Mouse (Mus musculus) intestine, embryonic 15.5 days (tissue): Measurements from ENCODE around the gene Shisa7. TPM values are rescaled to one million over a fixed set of nuclear protein-coding genes. Genes with fewer than 3 reads are reported as not detected.
A peak's percentile ranks its signal among the peaks of the same experiment; 100 is the strongest.
"Not testable (repeated sequence)": the region's sequence is repeated elsewhere in the genome, so short reads cannot be mapped to it uniquely, and the experiment has no call there.

Source experiments
- ATAC-seq: fragments of 200-750 bp; cut with Nextera tagmentation; 2 replicates; pipeline ENCODE4 v1.8.0; 2017; ENCODE audit warnings: moderate TSS enrichment, moderate library complexity
- H3K27ac ChIP-seq: fragments of 300-500 bp; sonication (generic); 2 replicates; pipeline ENCODE4 v1.5.1; 2015; ENCODE audit warnings: mild to moderate bottlenecking, inconsistent platforms
- H3K27me3 ChIP-seq: fragments of 300-500 bp; sonication (generic); replicated peaks from 2 replicates; pipeline ENCODE4 v1.6.1; 2015; ENCODE audit warnings: inconsistent platforms
- H3K36me3 ChIP-seq: fragments of 300-500 bp; sonication (generic); 2 replicates; pipeline ENCODE4 v1.6.1; 2015; ENCODE audit warnings: inconsistent platforms
- H3K4me1 ChIP-seq: fragments of 300-500 bp; sonication (generic); replicated peaks from 2 replicates; pipeline ENCODE4 v1.6.1; 2015; ENCODE audit warnings: inconsistent platforms
- H3K4me2 ChIP-seq: fragments of 300-500 bp; sonication (generic); replicated peaks from 2 replicates; pipeline ENCODE4 v1.6.1; 2015; ENCODE audit warnings: mild to moderate bottlenecking, inconsistent platforms
- H3K4me3 ChIP-seq: fragments of 300-500 bp; sonication (generic); replicated peaks from 2 replicates; pipeline ENCODE4 v1.5.1; 2015; ENCODE audit warnings: inconsistent platforms
- H3K9ac ChIP-seq: fragments of 300-500 bp; sonication (generic); 2 replicates; pipeline ENCODE4 v1.6.1; 2015; ENCODE audit warnings: inconsistent platforms
- H3K9me3 ChIP-seq: fragments of 300-500 bp; sonication (generic); 2 replicates; pipeline ENCODE4 v1.6.1; 2016; ENCODE audit warnings: inconsistent platforms
- WGBS: fragments of 180-500 bp; shearing (Covaris S2); methylation state at CpG from one replicate; pipeline ENCODE4 v1.1.7; 2015; 5-methylcytosine and 5-hydroxymethylcytosine counted together
- polyA plus RNA-seq: library from polyadenylated mRNA; unstranded; fragments of >200 nt; fragmentation: Nextera tagmentation; extraction: Ambion mirVana; gene quantifications from 2 replicates; pipeline ENCODE4 v1.2.1, GENCODE M21; 2015

The Shisa7 gene
- polyA plus RNA-seq, 1 experiment from 2014 or later: 0.21 TPM

DNA sequence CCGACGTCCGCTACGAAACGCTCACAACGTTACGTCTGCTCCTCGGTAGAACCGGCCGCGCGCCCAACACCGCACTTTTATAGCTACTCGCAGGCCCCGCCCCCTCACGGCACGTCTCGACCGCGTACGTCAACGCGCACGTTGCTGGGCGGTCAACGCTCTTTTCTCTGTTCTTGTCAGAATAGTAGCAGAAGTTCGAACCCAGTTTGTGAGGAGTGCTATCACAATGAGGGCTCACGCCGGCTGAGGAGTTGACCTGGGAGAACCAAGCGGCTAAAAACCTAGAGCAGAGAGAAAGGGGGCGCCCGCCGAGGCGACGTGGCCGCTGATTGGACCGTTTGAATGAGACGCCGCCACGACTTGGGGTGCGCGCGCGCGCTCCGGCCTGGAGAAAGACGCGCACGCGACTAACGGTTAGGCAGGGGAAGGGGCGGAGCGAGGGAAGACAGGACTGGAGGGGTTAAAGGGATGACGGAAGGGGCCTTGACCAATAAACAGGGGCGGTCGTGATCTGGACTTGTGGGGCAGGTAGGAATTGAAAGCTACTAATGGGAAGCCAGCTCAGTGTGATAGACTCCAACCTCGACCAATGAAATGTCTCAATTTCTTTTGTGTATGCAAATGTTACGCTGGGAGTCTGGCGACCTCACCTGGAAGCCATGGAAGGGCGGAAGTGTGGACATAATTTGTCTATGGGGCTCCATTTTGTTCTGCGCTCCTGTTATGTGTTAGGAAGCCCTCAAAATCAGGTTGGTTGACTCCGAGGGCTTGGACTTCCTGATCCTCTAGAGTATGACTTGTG, 32.0 kb downstream of the Shisa7 start, which contains the start of gene Ube2s:
TSS of gene Ube2s (minus strand) at position 288 of the 802 bp plus-strand sequence.
- peaks cover 4% of the 10 kb centered on the region; the same call in 1 of the 2 replicates for H3K36me3 ChIP-seq
- H3K9me3 ChIP-seq: no peaks in the 10 kb centered on the region
- peak; percentile 99 for ATAC-seq
- H3K9ac ChIP-seq: peak within 1 kb of the TSS; percentile 98
- H3K27ac ChIP-seq: peak within 1 kb of the TSS; percentile 93
- WGBS: under 1% methylated on average over 62 of the region's 62 CpGs
- H3K4me2 ChIP-seq: peak within 1 kb of the TSS; percentile 68
- peak within 1 kb of the TSS; percentile 96 for H3K4me3 ChIP-seq
- peaks cover 25% of the 10 kb centered on the region for H3K4me1 ChIP-seq
- H3K27me3 ChIP-seq: no peaks in the 10 kb centered on the region

DNA sequence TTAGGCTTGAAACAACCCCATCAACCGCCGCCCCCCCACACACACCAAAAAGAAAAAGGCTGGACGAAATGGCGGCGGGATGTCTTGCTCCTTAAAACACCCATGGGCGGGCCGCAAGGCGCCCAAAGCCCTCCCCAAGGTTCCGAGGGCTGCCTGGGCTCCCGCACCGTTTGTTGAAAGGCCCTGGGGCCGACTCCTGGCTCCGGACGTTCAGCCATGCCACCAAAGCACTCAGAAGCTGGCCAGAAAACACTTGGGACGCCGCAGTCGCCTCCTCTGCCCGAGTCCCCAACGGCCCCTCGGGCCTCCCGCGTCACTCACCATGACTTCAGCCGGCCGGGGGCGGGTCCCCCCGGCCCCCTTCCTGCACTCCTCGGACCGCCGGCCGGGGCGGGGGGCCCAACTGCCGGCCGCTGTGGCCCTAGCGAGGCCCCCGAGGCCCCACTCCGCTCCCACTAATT, 32.6 kb downstream of the Shisa7 start:
- peaks cover 10% of the 10 kb centered on the region for H3K36me3 ChIP-seq
- under 1% methylated on average over 28 of the region's 36 CpGs for WGBS
- H3K4me2 ChIP-seq: peak overlapping the region; percentile 68
- ATAC-seq: peak; percentile 44; the same call in 1 of the 2 replicates
- no peaks in the 10 kb centered on the region for H3K9me3 ChIP-seq
- H3K4me3 ChIP-seq: peak overlapping the region; percentile 96
- H3K4me1 ChIP-seq: peaks cover 25% of the 10 kb centered on the region
- H3K27me3 ChIP-seq: no peaks in the 10 kb centered on the region
- peak overlapping the region; percentile 93 for H3K27ac ChIP-seq
- peak overlapping the region; percentile 98 for H3K9ac ChIP-seq

DNA sequence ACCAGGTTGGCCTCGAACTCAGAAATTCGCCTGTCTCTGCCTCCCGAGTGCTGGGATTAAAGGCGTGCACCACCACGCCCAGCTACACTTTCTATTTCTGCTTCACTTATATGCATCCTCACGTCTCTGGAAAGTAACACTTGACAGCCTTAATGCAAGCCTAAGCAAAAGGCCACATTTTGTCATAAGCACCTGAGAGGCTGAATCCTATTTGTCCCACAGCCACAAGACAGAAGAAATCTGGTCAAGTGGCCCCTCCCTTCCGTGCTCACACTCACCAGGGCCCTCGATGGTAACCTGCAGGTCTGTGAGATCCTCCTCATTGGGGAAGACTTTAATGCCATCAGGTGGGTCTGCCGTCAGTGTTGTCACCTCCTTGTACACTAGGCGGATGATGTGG, 33.4 kb downstream of the Shisa7 start:
- Histone ChIP-seq H3K4me2 (peak overlapping the region; percentile 68), H3K4me1 (peaks cover 25% of the 10 kb centered on the region), H3K27ac (peak overlapping the region; percentile 93; the same call in 1 of the 2 replicates), H3K36me3 (peaks cover 15% of the 10 kb centered on the region), H3K4me3 (peak overlapping the region; percentile 96), H3K9ac (peak overlapping the region; percentile 98)
- not testable (repeated sequence) for H3K27me3 ChIP-seq, ATAC-seq, H3K9me3 ChIP-seq
- WGBS: 33% methylated on average over 10 of the region's 10 CpGs

- H3K4me2 ChIP-seq: no peak overlapping the region
- no peak overlapping the region for H3K4me3 ChIP-seq
- no peaks in the 10 kb centered on the region for H3K27me3 ChIP-seq
- WGBS: 86% methylated on average over 7 of the region's 7 CpGs
- peak; percentile 11; the same call in 1 of the 2 replicates for ATAC-seq
- H3K27ac ChIP-seq: no peak overlapping the region
- H3K36me3 ChIP-seq: peaks cover 18% of the 10 kb centered on the region
- H3K9ac ChIP-seq: no peak overlapping the region
- H3K4me1 ChIP-seq: peaks cover 21% of the 10 kb centered on the region
- H3K9me3 ChIP-seq: no peaks in the 10 kb centered on the region
Observed at GRCm38 (mm10) chr7:4806716-4807115, 37.8 kb downstream of the Shisa7 start.

DNA sequence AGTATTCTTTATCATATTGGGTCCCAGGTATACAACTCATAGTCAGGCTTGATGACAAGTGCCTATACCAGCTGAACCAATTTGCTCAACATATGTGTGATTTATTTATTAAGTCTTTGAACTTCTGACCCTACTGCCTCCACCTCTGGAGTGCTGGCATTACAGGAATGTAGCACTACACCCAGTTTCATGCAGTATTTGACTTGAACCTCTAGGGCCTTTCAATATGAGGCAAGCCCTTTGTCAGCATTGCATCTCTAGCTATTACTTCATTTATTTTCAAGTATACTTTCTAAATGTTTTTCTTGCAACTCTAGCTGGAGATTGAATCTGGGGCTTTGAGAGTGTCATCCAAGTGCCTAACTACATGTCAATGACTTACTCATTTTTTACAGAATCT, 42.2 kb downstream of the Shisa7 start:
- no peak for ATAC-seq
- Histone ChIP-seq H3K4me2 (no peak overlapping the region), H3K36me3 (peaks cover 16% of the 10 kb centered on the region), H3K9ac (no peak overlapping the region), H3K27me3 (no peaks in the 10 kb centered on the region), H3K4me3 (no peak overlapping the region), H3K4me1 (no peaks in the 10 kb centered on the region), H3K9me3 (no peaks in the 10 kb centered on the region), H3K27ac (no peak overlapping the region)

GRCm38 (mm10) chr7:4795767-4796433, 48.6 kb downstream of the Shisa7 start:
- Histone ChIP-seq H3K9me3 (no peaks in the 10 kb centered on the region), H3K27ac (no peak overlapping the region), H3K4me3 (no peak overlapping the region), H3K36me3 (peaks cover 15% of the 10 kb centered on the region), H3K27me3 (no peaks in the 10 kb centered on the region), H3K4me2 (no peak overlapping the region), H3K9ac (no peak overlapping the region), H3K4me1 (peaks cover 14% of the 10 kb centered on the region)
- WGBS: 72% methylated on average over 7 of the region's 7 CpGs
- ATAC-seq: no peak

DNA sequence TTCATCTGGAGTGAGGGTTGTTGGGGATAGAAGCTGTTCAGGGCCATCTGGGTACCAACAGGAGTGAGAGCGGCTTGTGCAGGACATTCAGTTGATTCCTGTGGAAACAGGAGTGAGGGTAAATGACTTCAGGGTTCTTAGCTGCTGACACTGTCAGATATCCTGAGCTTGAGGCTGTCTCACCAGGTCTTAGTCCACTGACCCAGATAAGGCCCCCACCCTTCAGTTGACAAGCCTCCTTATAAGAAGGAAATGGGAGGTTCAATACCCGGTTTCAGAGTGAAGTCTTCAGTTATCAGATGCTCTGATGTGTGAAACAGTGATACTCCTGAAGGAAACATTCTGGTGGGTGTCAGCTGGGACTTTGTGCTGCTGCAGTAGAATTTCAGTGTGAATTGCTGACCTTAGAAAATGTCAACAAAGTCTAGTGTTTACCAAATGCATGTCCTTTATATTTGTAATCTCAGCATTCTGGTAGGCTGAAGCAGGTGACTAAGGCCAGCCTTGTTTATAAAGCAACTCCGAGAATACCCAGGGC, 49.8 kb downstream of the Shisa7 start:
- Histone ChIP-seq H3K4me3 (no peak overlapping the region), H3K4me2 (peak overlapping the region; percentile 80), H3K9me3 (no peaks in the 10 kb centered on the region), H3K4me1 (peaks cover 14% of the 10 kb centered on the region), H3K27me3 (no peaks in the 10 kb centered on the region), H3K9ac (no peak overlapping the region), H3K27ac (no peak overlapping the region), H3K36me3 (peaks cover 15% of the 10 kb centered on the region)
- ATAC-seq: no peak
- 73% methylated on average over 3 of the region's 3 CpGs for WGBS

GRCm38 (mm10) chr7:4793674-4794073, 50.8 kb downstream of the Shisa7 start:
- WGBS: 33% methylated on average over 4 of the region's 4 CpGs
- peak overlapping the region; percentile 83 for H3K4me3 ChIP-seq
- H3K9ac ChIP-seq: peak overlapping the region; percentile 91
- H3K9me3 ChIP-seq: no peaks in the 10 kb centered on the region
- peak overlapping the region; percentile 80 for H3K4me2 ChIP-seq
- H3K27ac ChIP-seq: peak overlapping the region; percentile 89
- peaks cover 14% of the 10 kb centered on the region for H3K4me1 ChIP-seq
- no peaks in the 10 kb centered on the region for H3K27me3 ChIP-seq
- peaks cover 15% of the 10 kb centered on the region for H3K36me3 ChIP-seq
- ATAC-seq: no peak

GRCm38 (mm10) chr7:4793248-4793647, 51.2 kb downstream of the Shisa7 start:
- H3K36me3 ChIP-seq: peaks cover 15% of the 10 kb centered on the region
- ATAC-seq, H3K9me3 ChIP-seq, H3K27me3 ChIP-seq: not testable (repeated sequence)
- peak overlapping the region; percentile 89 for H3K27ac ChIP-seq
- H3K4me2 ChIP-seq: peak overlapping the region; percentile 80
- H3K4me1 ChIP-seq: peaks cover 16% of the 10 kb centered on the region
- H3K9ac ChIP-seq: peak overlapping the region; percentile 91
- whole genome bisulfite sequencing: under 1% methylated on average over 31 of the region's 31 CpGs
- peak overlapping the region; percentile 83 for H3K4me3 ChIP-seq

- ATAC-seq: peak; percentile 85
- WGBS: under 1% methylated on average over 54 of the region's 54 CpGs
Observed at GRCm38 (mm10) chr7:4792278-4793212, 52.0 kb downstream of the Shisa7 start, which contains the start of gene Rpl28. Gene Rpl28 (plus strand): TSS chr7:4792874.

DNA sequence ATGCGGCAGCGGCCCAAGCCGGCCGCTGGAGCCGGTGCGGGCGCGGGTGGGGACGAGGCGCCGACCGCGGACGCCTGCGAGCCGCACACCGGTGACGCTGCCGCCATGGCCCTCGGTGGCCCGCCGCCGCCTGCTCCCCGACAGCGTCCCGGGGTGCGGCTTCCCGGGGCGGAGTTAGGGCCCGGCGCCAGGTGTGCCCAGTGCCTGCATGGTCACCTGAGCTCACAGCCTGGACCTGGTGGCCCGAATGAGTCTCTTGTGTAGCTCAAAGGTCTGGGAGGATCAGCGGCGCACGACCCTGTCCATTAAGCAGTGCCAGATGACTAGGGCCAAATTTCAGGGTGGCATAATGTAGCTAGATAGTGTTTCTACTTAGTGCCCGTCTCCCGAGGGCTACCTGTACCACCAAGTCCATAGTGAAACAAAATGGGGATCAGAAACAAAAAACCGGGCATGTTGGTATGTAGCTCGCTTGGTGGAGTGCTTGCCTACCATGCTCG, 55.0 kb downstream of the Shisa7 start, which contains the start of gene Tmem238:
TSS of gene Tmem238 (minus strand) at position 221 of the 500 bp plus-strand sequence.
- WGBS: 8% methylated on average over 40 of the region's 40 CpGs
- peak within 1 kb of the TSS; percentile 78 for H3K9ac ChIP-seq
- H3K27ac ChIP-seq: peak within 1 kb of the TSS; percentile 85
- no peaks in the 10 kb centered on the region for H3K27me3 ChIP-seq
- peak within 1 kb of the TSS; percentile 65 for H3K4me3 ChIP-seq
- H3K9me3 ChIP-seq: no peaks in the 10 kb centered on the region
- peak; percentile 80 for ATAC-seq
- H3K36me3 ChIP-seq: peaks cover 2% of the 10 kb centered on the region; the same call in 1 of the 2 replicates
- H3K4me2 ChIP-seq: peak within 1 kb of the TSS; percentile 93
- peaks cover 11% of the 10 kb centered on the region for H3K4me1 ChIP-seq

More at GRCm38 (mm10) chr7:4792278-4793212, 52.0 kb downstream of the Shisa7 start, which contains the start of gene Rpl28:
- H3K36me3 ChIP-seq: peaks cover 12% of the 10 kb centered on the region
- H3K4me3 ChIP-seq: peak within 1 kb of the TSS; percentile 83
- H3K9ac ChIP-seq: peak within 1 kb of the TSS; percentile 91
- H3K27me3 ChIP-seq: no peaks in the 10 kb centered on the region
- peak within 1 kb of the TSS; percentile 89 for H3K27ac ChIP-seq
- H3K9me3 ChIP-seq: no peaks in the 10 kb centered on the region
- peaks cover 17% of the 10 kb centered on the region for H3K4me1 ChIP-seq
- peak within 1 kb of the TSS; percentile 80 for H3K4me2 ChIP-seq
